Mouse (Mus musculus) liver, adult 2 months (tissue): ENCODE data around the gene Scin.

ENCODE experiments used
- CTCF ChIP-seq: fragments of 200-500 bp; IDR thresholded peaks from 2 replicates; pipeline ENCODE4 v1.5.1; 2011; ENCODE audit warnings: low read depth, low read length, control low read depth
- POLR2A ChIP-seq: fragments of 200-500 bp; IDR thresholded peaks from 2 replicates; pipeline ENCODE4 v1.6.1; 2011; ENCODE audit warnings: low read length, control low read depth; ENCODE audit not compliant: insufficient read depth; ENCODE audit errors: extremely low read depth

DNA sequence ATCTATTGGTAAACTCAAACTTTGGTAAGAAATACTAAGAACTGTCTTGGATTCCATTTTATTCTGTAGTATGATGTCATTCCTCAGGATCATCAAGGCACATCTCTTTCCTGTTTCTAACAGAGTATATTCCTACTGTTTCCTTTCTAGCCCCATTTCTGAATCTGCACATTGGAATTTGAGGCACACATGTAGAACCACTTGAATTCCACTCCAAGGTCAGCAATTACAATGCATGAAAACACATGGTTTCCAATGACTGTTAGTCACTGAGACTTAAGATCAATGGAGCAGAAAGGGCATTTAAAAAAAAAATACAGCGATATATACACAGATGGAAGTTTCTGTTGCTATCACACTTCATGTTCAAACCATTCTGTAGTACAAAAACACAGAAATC, 24.8 kb downstream of the Scin start:
- TF ChIP-seq CTCF (no peak), POLR2A (no peak)
